Mouse (Mus musculus) retina, adult 2 months (tissue): ENCODE results near the gene Mgam.
"Not testable (repeated sequence)": the region's sequence is repeated elsewhere in the genome, so short reads cannot be mapped to it uniquely, and the experiment has no call there.

ENCODE experiments used
- DNase-seq: peaks from one replicate; pipeline ENCODE4 v3.0.0-alpha.2; 2012; ENCODE audit warnings: low read depth, low spot score

The Mgam gene

GRCm38 (mm10) chr6:40728506-40728905, 99.9 kb downstream of the Mgam start:
- not testable (repeated sequence) for DNase-seq

GRCm38 (mm10) chr6:40739545-40739944, 110.9 kb downstream of the Mgam start:
- no peak for DNase-seq

DNA sequence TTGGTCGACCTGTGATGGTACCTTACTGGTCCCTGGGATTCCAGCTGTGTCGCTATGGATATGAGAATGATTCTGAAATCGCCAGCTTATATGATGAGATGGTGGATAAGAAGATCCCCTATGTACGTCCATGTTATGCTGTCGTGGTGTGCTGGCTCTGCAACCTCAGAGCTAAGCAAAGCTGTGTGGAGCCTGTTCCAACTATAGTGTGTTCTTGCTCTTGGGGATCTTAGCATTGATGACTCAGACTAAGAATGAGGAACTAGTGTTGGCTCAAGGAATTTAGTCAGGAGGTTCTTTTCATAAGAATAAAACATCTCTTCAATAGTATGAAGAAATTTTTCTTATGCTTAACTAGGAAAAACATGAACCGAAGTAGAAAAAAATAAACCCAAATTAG, 120.4 kb downstream of the Mgam start:
- DNase-seq, result not testable (repeated sequence)

- DNase-seq, result no peak
Observed at GRCm38 (mm10) chr6:40755948-40756347, 127.3 kb downstream of the Mgam start.

DNA sequence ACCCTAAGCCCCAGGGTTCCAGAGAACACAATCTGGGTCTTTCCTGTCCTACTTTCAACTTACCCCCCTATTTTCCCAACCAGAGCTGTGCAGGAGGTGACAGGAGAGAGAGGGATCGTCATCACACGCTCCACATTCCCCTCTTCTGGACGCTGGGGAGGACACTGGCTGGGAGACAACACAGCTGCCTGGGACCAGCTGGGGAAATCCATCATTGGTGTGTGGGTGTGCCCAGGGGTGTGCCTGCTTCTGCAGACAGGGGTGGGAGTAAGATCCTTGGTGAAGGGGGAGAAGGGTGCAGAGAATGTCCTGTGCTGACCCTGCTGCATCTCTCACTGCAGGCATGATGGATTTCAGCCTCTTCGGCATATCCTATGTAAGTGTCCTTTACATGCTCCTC, 128.7 kb downstream of the Mgam start:
- not testable (repeated sequence) for DNase-seq

DNA sequence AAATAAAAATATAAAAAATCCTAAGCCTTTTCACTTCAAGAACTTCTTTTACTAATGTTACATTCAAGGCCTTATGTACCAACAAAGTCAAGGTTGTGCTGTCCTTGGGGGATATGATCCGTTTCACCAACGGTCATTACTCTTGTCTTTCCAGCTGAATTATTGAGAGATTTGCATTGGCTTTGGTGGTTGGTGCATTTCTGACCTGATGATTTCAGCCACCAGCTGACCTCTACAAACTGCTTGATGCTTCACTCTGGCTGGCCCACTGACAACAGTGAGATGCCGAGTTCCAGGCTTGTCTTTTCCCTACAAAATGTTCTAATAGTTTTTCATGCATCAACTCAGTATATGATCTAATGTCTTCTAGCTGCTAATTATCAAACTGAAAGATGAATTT, 146.0 kb downstream of the Mgam start:
- no peak for DNase-seq

- DNase-seq, result no peak
Observed at GRCm38 (mm10) chr6:40778458-40778857, 149.8 kb downstream of the Mgam start.

GRCm38 (mm10) chr6:40783637-40784036, 155.0 kb downstream of the Mgam start:
- no peak for DNase-seq

GRCm38 (mm10) chr6:40784378-40784777, 155.7 kb downstream of the Mgam start:
- DNase-seq, result no peak

DNA sequence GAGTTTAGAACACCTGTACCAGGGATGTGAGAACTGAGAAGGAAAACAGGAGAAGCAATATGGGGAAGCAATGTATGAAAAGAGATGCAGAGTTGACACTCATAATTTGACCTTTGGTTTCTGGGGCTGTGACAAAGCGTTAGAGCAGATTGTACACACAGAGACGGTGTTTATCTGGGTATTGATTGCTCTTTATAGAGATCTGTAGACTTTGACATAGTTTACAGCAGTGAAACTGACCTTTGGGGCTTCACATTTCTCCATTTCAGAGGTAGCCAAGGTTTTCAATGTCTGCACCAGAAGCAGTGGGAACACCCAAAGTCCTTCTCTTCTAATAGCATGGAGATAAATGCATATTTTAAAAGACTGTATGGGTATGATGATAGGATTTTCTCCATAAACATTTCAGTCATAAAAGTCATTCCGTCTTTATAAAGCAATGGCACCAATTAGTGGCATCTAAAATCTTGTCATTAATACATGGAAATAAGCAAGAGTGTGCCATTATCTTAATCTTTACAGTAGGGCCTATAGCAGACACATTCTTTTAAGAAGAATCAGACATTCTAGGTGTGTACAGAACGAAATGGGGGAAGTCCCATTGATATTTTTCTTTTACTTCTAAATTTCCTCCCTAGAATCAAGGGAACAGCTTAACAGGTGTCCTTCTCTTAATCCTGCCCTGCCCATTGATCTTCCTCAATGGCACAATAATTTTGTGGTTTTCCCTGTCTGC, 166.6 kb downstream of the Mgam start:
- no peak for DNase-seq

GRCm38 (mm10) chr6:40818237-40818902, 189.7 kb downstream of the Mgam start:
- DNase-seq, result no peak
